Mouse (Mus musculus): ENCODE measurements around the gene Sdk2.

- TF ChIP-seq CTCF (IDR thresholded peaks at IDR 0.05; ENCODE audit: insufficient read depth, low read length) = no peak
- TF ChIP-seq POLR2A (IDR thresholded peaks at IDR 0.05; ENCODE audit: borderline replicate concordance, extremely low read depth, low read depth, low read length) = no peak
These were observed 306.4 kb downstream of the Sdk2 start for GRCm38 (mm10) chr11:113760476-113760875.

Measured in lung, adult 2 months (tissue).